Mouse (Mus musculus) midbrain, embryonic 13.5 days (tissue): ENCODE results near the gene Gm4792. TPM values are rescaled to one million over a fixed set of nuclear protein-coding genes. Genes with fewer than 3 reads are reported as not detected.

Experiments
- ATAC-seq: fragments of 200-750 bp; cut with Nextera tagmentation; 2 replicates; pipeline ENCODE4 v1.8.0; 2017; ENCODE audit warnings: mild to moderate bottlenecking, moderate TSS enrichment, moderate library complexity
- H3K27ac ChIP-seq: fragments of 300-500 bp; sonication (generic); 2 replicates; pipeline ENCODE4 v1.5.1; 2015; ENCODE audit warnings: inconsistent platforms, mild to moderate bottlenecking, moderate library complexity
- H3K27me3 ChIP-seq: fragments of 300-500 bp; sonication (generic); 2 replicates; pipeline ENCODE4 v1.6.1; 2015; ENCODE audit warnings: mild to moderate bottlenecking, inconsistent platforms
- H3K36me3 ChIP-seq: fragments of 300-500 bp; sonication (generic); 2 replicates; pipeline ENCODE4 v1.6.1; 2015; ENCODE audit warnings: mild to moderate bottlenecking, inconsistent platforms
- H3K4me1 ChIP-seq: fragments of 300-500 bp; sonication (generic); replicated peaks from 2 replicates; pipeline ENCODE4 v1.6.1; 2015; ENCODE audit warnings: inconsistent platforms
- H3K4me2 ChIP-seq: fragments of 300-500 bp; sonication (generic); replicated peaks from 2 replicates; pipeline ENCODE4 v1.6.1; 2015; ENCODE audit warnings: moderate library complexity, mild to moderate bottlenecking, inconsistent platforms
- H3K4me3 ChIP-seq: fragments of 300-500 bp; sonication (generic); replicated peaks from 2 replicates; pipeline ENCODE4 v1.5.1; 2015; ENCODE audit warnings: mild to moderate bottlenecking, inconsistent platforms
- H3K9ac ChIP-seq: fragments of 300-500 bp; sonication (generic); replicated peaks from 2 replicates; pipeline ENCODE4 v1.6.1; 2015; ENCODE audit warnings: mild to moderate bottlenecking, inconsistent platforms
- H3K9me3 ChIP-seq: fragments of 300-500 bp; sonication (generic); 2 replicates; pipeline ENCODE4 v1.6.1; 2016; ENCODE audit warnings: mild to moderate bottlenecking, inconsistent platforms
- WGBS: fragments of 180-500 bp; shearing (Covaris S2); methylation state at CpG from one replicate; pipeline ENCODE4 v1.1.7; 2015; 5-methylcytosine and 5-hydroxymethylcytosine counted together
- polyA plus RNA-seq: library from polyadenylated mRNA; unstranded; fragments of >200 nt; fragmentation: Nextera tagmentation; extraction: Ambion mirVana; gene quantifications from 2 replicates; pipeline ENCODE4 v1.2.1, GENCODE M21; 2015

Gene Gm4792
- polyA plus RNA-seq, result 0.43 and 0.90 TPM in 2 replicates

- Histone ChIP-seq H3K27ac (no peak within 1 kb of the TSS), H3K9me3 (no peaks in the 10 kb centered on the region), H3K27me3 (no peaks in the 10 kb centered on the region), H3K4me2 (no peak within 1 kb of the TSS), H3K9ac (no peak within 1 kb of the TSS), H3K36me3 (no peaks in the 10 kb centered on the region), H3K4me1 (peaks cover 24% of the 10 kb centered on the region), H3K4me3 (no peak within 1 kb of the TSS)
- no peak for ATAC-seq
- 80% methylated on average over 3 of the region's 3 CpGs for WGBS
Observed at GRCm38 (mm10) chr10:94298471-94298870, at the start of gene Gm4792. Gene Gm4792, minus strand, starts transcription at chr10:94298703.

GRCm38 (mm10) chr10:94347959-94348358 is 49.5 kb upstream of the Gm4792 start:
- H3K9ac ChIP-seq, result no peak overlapping the region
- H3K4me3 ChIP-seq, result no peak overlapping the region
- no peaks in the 10 kb centered on the region for H3K9me3 ChIP-seq
- no peak overlapping the region for H3K27ac ChIP-seq
- H3K4me1 ChIP-seq, result 0 out of 2 replicates have a peak, but pooled peaks cover 2% of the 10 kb centered on the region
- H3K4me2 ChIP-seq, result no peak overlapping the region
- no peaks in the 10 kb centered on the region for H3K36me3 ChIP-seq
- ATAC-seq, result no peak
- H3K27me3 ChIP-seq, result no peaks in the 10 kb centered on the region
- 97% methylated on average over 10 of the region's 10 CpGs for WGBS

- Histone ChIP-seq H3K9ac (no peak overlapping the region), H3K36me3 (no peaks in the 10 kb centered on the region), H3K9me3 (no peaks in the 10 kb centered on the region), H3K27me3 (no peaks in the 10 kb centered on the region), H3K4me1 (0 out of 2 replicates have a peak, but pooled peaks cover 2% of the 10 kb centered on the region), H3K4me3 (no peak overlapping the region), H3K27ac (no peak overlapping the region), H3K4me2 (no peak overlapping the region)
- WGBS, result 83% methylated on average over 10 of the region's 10 CpGs
- ATAC-seq, result no peak
Observed at GRCm38 (mm10) chr10:94347296-94347695, 48.8 kb upstream of the Gm4792 start.

- no peak overlapping the region for H3K9ac ChIP-seq
- no peaks in the 10 kb centered on the region for H3K27me3 ChIP-seq
- H3K4me1 ChIP-seq, result 0 out of 2 replicates have a peak, but pooled peaks cover 2% of the 10 kb centered on the region
- no peak overlapping the region for H3K4me3 ChIP-seq
- H3K4me2 ChIP-seq, result no peak overlapping the region
- no peaks in the 10 kb centered on the region for H3K36me3 ChIP-seq
- ATAC-seq, result no peak
- no peak overlapping the region for H3K27ac ChIP-seq
- H3K9me3 ChIP-seq, result no peaks in the 10 kb centered on the region
- WGBS, result 95% methylated on average over 7 of the region's 7 CpGs
Observed at GRCm38 (mm10) chr10:94346596-94346995, 48.1 kb upstream of the Gm4792 start.

- Histone ChIP-seq H3K36me3 (no peaks in the 10 kb centered on the region), H3K27ac (no peak overlapping the region), H3K4me1 (0 out of 2 replicates have a peak, but pooled peaks cover 2% of the 10 kb centered on the region), H3K27me3 (no peaks in the 10 kb centered on the region), H3K9ac (no peak overlapping the region), H3K9me3 (no peaks in the 10 kb centered on the region), H3K4me2 (no peak overlapping the region), H3K4me3 (no peak overlapping the region)
- ATAC-seq, result no peak
- 88% methylated on average over 7 of the region's 7 CpGs for WGBS
Observed at GRCm38 (mm10) chr10:94345509-94346252, 47.2 kb upstream of the Gm4792 start.

- 59% methylated on average over 19 of the region's 22 CpGs for WGBS
- ATAC-seq, result no peak
- Histone ChIP-seq H3K27ac (no peak overlapping the region), H3K9ac (no peak overlapping the region), H3K4me2 (no peak overlapping the region), H3K36me3 (no peaks in the 10 kb centered on the region), H3K4me3 (no peak overlapping the region), H3K4me1 (no peaks in the 10 kb centered on the region), H3K9me3 (no peaks in the 10 kb centered on the region), H3K27me3 (no peaks in the 10 kb centered on the region)
Observed at GRCm38 (mm10) chr10:94344631-94345417, 46.3 kb upstream of the Gm4792 start.

- Histone ChIP-seq H3K9ac (no peak overlapping the region), H3K4me2 (no peak overlapping the region), H3K27ac (no peak overlapping the region), H3K9me3 (no peaks in the 10 kb centered on the region), H3K4me1 (no peaks in the 10 kb centered on the region), H3K27me3 (no peaks in the 10 kb centered on the region), H3K36me3 (no peaks in the 10 kb centered on the region), H3K4me3 (no peak overlapping the region)
- ATAC-seq, result no peak
- WGBS, result 89% methylated on average over 7 of the region's 7 CpGs
Observed at GRCm38 (mm10) chr10:94343581-94343980, 45.1 kb upstream of the Gm4792 start.

- Histone ChIP-seq H3K4me3 (no peak overlapping the region), H3K9me3 (no peaks in the 10 kb centered on the region), H3K27ac (no peak overlapping the region), H3K9ac (no peak overlapping the region), H3K4me1 (no peaks in the 10 kb centered on the region), H3K36me3 (no peaks in the 10 kb centered on the region), H3K4me2 (no peak overlapping the region), H3K27me3 (no peaks in the 10 kb centered on the region)
- whole genome bisulfite sequencing, result 71% methylated on average over 7 of the region's 7 CpGs
- no peak for ATAC-seq
Observed at GRCm38 (mm10) chr10:94342256-94342655, 43.8 kb upstream of the Gm4792 start.

GRCm38 (mm10) chr10:94341501-94341900 is 43.0 kb upstream of the Gm4792 start:
- Histone ChIP-seq H3K9me3 (no peaks in the 10 kb centered on the region), H3K4me2 (no peak overlapping the region; the same call in 1 of the 2 replicates), H3K36me3 (no peaks in the 10 kb centered on the region), H3K27me3 (no peaks in the 10 kb centered on the region), H3K4me3 (no peak overlapping the region), H3K9ac (no peak overlapping the region), H3K4me1 (no peaks in the 10 kb centered on the region), H3K27ac (no peak overlapping the region)
- 78% methylated on average over 17 of the region's 17 CpGs for WGBS
- no peak for ATAC-seq

- no peak overlapping the region for H3K4me3 ChIP-seq
- H3K4me1 ChIP-seq, result no peaks in the 10 kb centered on the region
- H3K27me3 ChIP-seq, result no peaks in the 10 kb centered on the region
- no peaks in the 10 kb centered on the region for H3K9me3 ChIP-seq
- no peak overlapping the region for H3K27ac ChIP-seq
- H3K4me2 ChIP-seq, result no peak overlapping the region
- H3K36me3 ChIP-seq, result no peaks in the 10 kb centered on the region
- ATAC-seq, result no peak
- H3K9ac ChIP-seq, result no peak overlapping the region
- WGBS, result 93% methylated on average over 6 of the region's 6 CpGs
Observed at GRCm38 (mm10) chr10:94336071-94336470, 37.6 kb upstream of the Gm4792 start.

- 81% methylated on average over 10 of the region's 10 CpGs for WGBS
- H3K9ac ChIP-seq, result no peak overlapping the region
- H3K27me3 ChIP-seq, result no peaks in the 10 kb centered on the region
- no peaks in the 10 kb centered on the region for H3K36me3 ChIP-seq
- no peak overlapping the region for H3K27ac ChIP-seq
- H3K4me2 ChIP-seq, result no peak overlapping the region
- peaks cover 4% of the 10 kb centered on the region; the same call in 1 of the 2 replicates for H3K4me1 ChIP-seq
- no peaks in the 10 kb centered on the region for H3K9me3 ChIP-seq
- H3K4me3 ChIP-seq, result no peak overlapping the region
- ATAC-seq, result no peak
Observed at GRCm38 (mm10) chr10:94335047-94335446, 36.5 kb upstream of the Gm4792 start.

- H3K4me2 ChIP-seq, result no peak overlapping the region
- 88% methylated on average over 8 of the region's 8 CpGs for WGBS
- H3K4me3 ChIP-seq, result no peak overlapping the region
- H3K9ac ChIP-seq, result no peak overlapping the region
- H3K27me3 ChIP-seq, result no peaks in the 10 kb centered on the region
- ATAC-seq, result no peak
- no peak overlapping the region for H3K27ac ChIP-seq
- H3K9me3 ChIP-seq, result no peaks in the 10 kb centered on the region
- peaks cover 11% of the 10 kb centered on the region for H3K4me1 ChIP-seq
- H3K36me3 ChIP-seq, result no peaks in the 10 kb centered on the region
Observed at GRCm38 (mm10) chr10:94333328-94333727, 34.8 kb upstream of the Gm4792 start.
